Mouse (Mus musculus) thymus, adult 2 months (tissue): ENCODE measurements around the gene Adora2a.

Experiments
- CTCF ChIP-seq: fragments of 200-500 bp; IDR thresholded peaks from 2 replicates; pipeline ENCODE4 v1.5.1; 2012; ENCODE audit warnings: mild to moderate bottlenecking, control low read depth, low read length, moderate library complexity, borderline replicate concordance; ENCODE audit not compliant: control insufficient read depth, poor library complexity, insufficient read depth; ENCODE audit errors: extremely low read depth
- POLR2A ChIP-seq: fragments of 200-500 bp; IDR thresholded peaks from 2 replicates; pipeline ENCODE4 v1.6.1; 2012; ENCODE audit warnings: mild to moderate bottlenecking, low read length, control low read depth, moderate library complexity; ENCODE audit not compliant: control insufficient read depth, poor library complexity, insufficient read depth; ENCODE audit errors: extremely low read depth

DNA sequence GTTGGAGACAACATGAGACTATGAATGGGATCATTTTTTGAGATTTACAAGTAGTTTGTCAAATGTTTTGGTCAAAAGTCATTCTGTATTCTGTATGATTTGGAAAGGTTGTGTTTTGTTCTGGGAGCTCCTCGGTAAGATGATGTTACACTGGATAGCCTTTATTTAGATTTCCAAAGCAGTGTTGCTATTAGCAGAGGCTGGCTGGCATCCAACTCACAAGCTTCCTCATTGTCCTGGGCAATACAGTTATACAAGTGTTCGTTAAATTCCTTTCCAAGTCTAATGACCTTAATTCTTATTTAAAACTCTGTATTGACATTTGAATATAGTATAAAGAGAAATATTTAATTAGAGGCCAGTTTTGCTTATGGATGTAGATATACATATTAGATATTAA lies 28.6 kb downstream of the Adora2a start:
- TF ChIP-seq CTCF (no peak), POLR2A (no peak)
